Mouse (Mus musculus): ENCODE results near the gene Pip5kl1.

DNA sequence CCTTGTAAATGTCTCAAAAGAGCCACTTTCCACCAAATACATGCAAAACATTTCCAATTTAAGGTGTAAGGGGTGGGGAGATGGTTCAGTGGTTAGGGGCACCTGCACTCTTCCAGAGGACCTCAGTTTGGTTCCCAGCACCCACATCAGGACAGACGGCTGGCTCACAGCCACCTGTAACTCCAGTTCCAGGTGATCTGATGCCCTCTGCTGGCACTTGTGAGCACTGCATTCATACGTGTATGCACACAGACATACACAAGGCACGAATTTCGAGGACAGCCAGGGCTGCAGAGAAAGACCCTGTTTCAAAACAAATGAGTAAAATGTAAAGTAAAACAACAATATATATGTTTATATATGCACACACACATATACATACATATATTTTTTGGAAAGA lies 43.0 kb downstream of the Pip5kl1 start:
- TF ChIP-seq CTCF (IDR thresholded peaks at IDR 0.05; ENCODE audit: control insufficient read depth, insufficient read depth, low read length) (peak; percentile 39; the same call in 1 of the 2 replicates), POLR2A (IDR thresholded peaks at IDR 0.05; ENCODE audit: borderline replicate concordance, control insufficient read depth, low read depth, low read length) (no peak)

Measured in bone marrow, adult 2 months (tissue).